Comparison of ENCODE assay signal across 11 mouse cellular contexts in genomic region chr17:6744366-6744765, GRCm38 (mm10). TPM values are rescaled to one million over a fixed set of nuclear protein-coding genes. Genes with fewer than 3 reads are reported as not detected.
DNase-seq lines count a peak whose midpoint lies in the region; ATAC-seq and TF ChIP-seq lines count a peak whose summit lies in the region.
"Had no signal": no experiment of that assay in that cellular context is flagged by ENCODE, and none has a peak within 500 bp of the region (broad histone marks: within the 10 kb centered on the region; RNA-seq: fewer than 3 reads in every experiment).

No protein-coding gene starts in this region.

- no peak overlapping the region for H3K4me3 ChIP-seq in heart, postnatal 0 days (ENCODE audit: low read depth, low read length)
- no peak overlapping the region for H3K4me3 ChIP-seq in heart, embryonic 12.5 days
- no peak overlapping the region for H3K4me3 ChIP-seq in stomach, embryonic 16.5 days (replicated peaks; ENCODE audit: low read length)
- no peak overlapping the region for H3K4me3 ChIP-seq in stomach, postnatal 0 days (ENCODE audit: low read depth, low read length)
- no peak overlapping the region for H3K4me3 ChIP-seq in hindbrain, postnatal 0 days (ENCODE audit: low read length)
- H3K4me3 ChIP-seq in small intestine, adult 2 months (ENCODE audit: low read depth, low read length), result no peak overlapping the region
- H3K4me3 ChIP-seq: midbrain, embryonic 12.5 days had no signal

- no peak for TF ChIP-seq POLR2A in small intestine, adult 2 months (IDR thresholded peaks at IDR 0.05; ENCODE audit: low read depth, low read length)

- no peak for TF ChIP-seq EP300 in heart, postnatal 0 days (IDR thresholded peaks at IDR 0.05; ENCODE audit: low read depth)
- TF ChIP-seq EP300 in stomach, postnatal 0 days (optimal IDR thresholded peaks at IDR 0.05), result no peak

- DNase-seq in heart, postnatal 0 days (ENCODE audit: low spot score), result peak; percentile 1
- DNase-seq in stomach, postnatal 0 days (ENCODE audit: low spot score), result no peak
- DNase-seq in hindbrain, postnatal 0 days (ENCODE audit: low spot score), result no peak
- no peak for DNase-seq in frontal cortex, adult 2 months (ENCODE audit: extremely low spot score in 1 of 2, low spot score in 1 of 2)
- DNase-seq in ovary, postnatal 14 days (ENCODE audit: low spot score), result no peak
- DNase-seq: adrenal gland, postnatal 25 days; right cerebral cortex, adult 18-20 months had no signal

- WGBS in heart, postnatal 0 days, result 64% methylated on average over 9 of the region's 9 CpGs
- WGBS in heart, embryonic 12.5 days, result 67% methylated on average over 9 of the region's 9 CpGs
- WGBS in stomach, embryonic 16.5 days, result 78% methylated on average over 9 of the region's 9 CpGs
- WGBS in stomach, postnatal 0 days, result 71% methylated on average over 9 of the region's 9 CpGs
- WGBS in hindbrain, postnatal 0 days, result 53% methylated on average over 9 of the region's 9 CpGs
- 55% methylated on average over 9 of the region's 9 CpGs for WGBS in small intestine, adult 2 months

- no peak for ATAC-seq in heart, postnatal 0 days (ENCODE audit: insufficient read depth, low read depth)
- ATAC-seq in heart, embryonic 12.5 days (ENCODE audit: insufficient number of reproducible peaks, low FRiP score), result no peak
- no peak for ATAC-seq in stomach, embryonic 16.5 days (ENCODE audit: insufficient read depth, low FRiP score)
- no peak for ATAC-seq in stomach, postnatal 0 days (ENCODE audit: low FRiP score, low TSS enrichment)
- no peak for ATAC-seq in hindbrain, postnatal 0 days

- H3K36me3 ChIP-seq in heart, postnatal 0 days (replicated peaks; ENCODE audit: control insufficient read depth, insufficient read depth, low read length), result peaks cover 50% of the 10 kb centered on the region
- peaks cover 55% of the 10 kb centered on the region for H3K36me3 ChIP-seq in heart, embryonic 12.5 days
- H3K36me3 ChIP-seq in stomach, embryonic 16.5 days (ENCODE audit: control insufficient read depth, insufficient read depth, low read length), result peaks cover 10% of the 10 kb centered on the region; the same call in 1 of the 2 replicates
- peaks cover 17% of the 10 kb centered on the region for H3K36me3 ChIP-seq in stomach, postnatal 0 days (ENCODE audit: control insufficient read depth, insufficient read depth, low read length)
- H3K36me3 ChIP-seq in hindbrain, postnatal 0 days (ENCODE audit: insufficient read depth, low read length), result no peaks in the 10 kb centered on the region
- H3K36me3 ChIP-seq in small intestine, adult 2 months (ENCODE audit: control insufficient read depth, insufficient read depth, low read length), result peaks cover 95% of the 10 kb centered on the region

- H3K27ac ChIP-seq in heart, postnatal 0 days (ENCODE audit: low read depth), result peak overlapping the region; percentile 60; the same call in 1 of the 2 replicates
- H3K27ac ChIP-seq in heart, embryonic 12.5 days (ENCODE audit: poor library complexity, severe bottlenecking), result no peak overlapping the region
- H3K27ac ChIP-seq in stomach, embryonic 16.5 days (ENCODE audit: low read length), result peak overlapping the region; percentile 19; the same call in 1 of the 2 replicates
- no peak overlapping the region for H3K27ac ChIP-seq in stomach, postnatal 0 days (replicated peaks)
- 0 out of 2 replicates have a peak overlapping the region, but pooled peaks have one; percentile 65 for H3K27ac ChIP-seq in hindbrain, postnatal 0 days
- H3K27ac ChIP-seq in small intestine, adult 2 months (ENCODE audit: insufficient read depth, low read depth, low read length), result peak overlapping the region; percentile 0; the same call in 1 of the 2 replicates
- H3K27ac ChIP-seq: midbrain, embryonic 12.5 days had no signal

- H3K27me3 ChIP-seq in heart, postnatal 0 days (ENCODE audit: control insufficient read depth, insufficient read depth, low read length), result no peaks in the 10 kb centered on the region
- H3K27me3 ChIP-seq in heart, embryonic 12.5 days (replicated peaks), result no peaks in the 10 kb centered on the region
- no peaks in the 10 kb centered on the region for H3K27me3 ChIP-seq in stomach, embryonic 16.5 days (ENCODE audit: control insufficient read depth, insufficient read depth, low read length)
- H3K27me3 ChIP-seq in stomach, postnatal 0 days (ENCODE audit: control insufficient read depth, insufficient read depth, low read length), result no peaks in the 10 kb centered on the region
- H3K27me3 ChIP-seq in hindbrain, postnatal 0 days (ENCODE audit: insufficient read depth, low read length), result no peaks in the 10 kb centered on the region
- H3K27me3 ChIP-seq in small intestine, adult 2 months (ENCODE audit: control insufficient read depth, insufficient read depth, low read length), result no peaks in the 10 kb centered on the region

- H3K4me2 ChIP-seq in heart, postnatal 0 days (ENCODE audit: low read depth, low read length), result no peak overlapping the region
- no peak overlapping the region for H3K4me2 ChIP-seq in heart, embryonic 12.5 days
- no peak overlapping the region for H3K4me2 ChIP-seq in stomach, embryonic 16.5 days (ENCODE audit: low read depth, low read length)
- no peak overlapping the region for H3K4me2 ChIP-seq in stomach, postnatal 0 days (replicated peaks; ENCODE audit: low read depth)
- H3K4me2 ChIP-seq in hindbrain, postnatal 0 days (ENCODE audit: low read depth, low read length), result no peak overlapping the region
- H3K4me2 ChIP-seq: midbrain, embryonic 12.5 days had no signal

- H3K4me1 ChIP-seq in heart, postnatal 0 days (ENCODE audit: control insufficient read depth, insufficient read depth), result peaks cover 50% of the 10 kb centered on the region
- H3K4me1 ChIP-seq in heart, embryonic 12.5 days (replicated peaks), result peaks cover 63% of the 10 kb centered on the region
- H3K4me1 ChIP-seq in stomach, embryonic 16.5 days (ENCODE audit: control insufficient read depth, insufficient read depth, low read length), result peaks cover 17% of the 10 kb centered on the region
- H3K4me1 ChIP-seq in stomach, postnatal 0 days (replicated peaks; ENCODE audit: control insufficient read depth, insufficient read depth), result no peaks in the 10 kb centered on the region
- peaks cover 30% of the 10 kb centered on the region for H3K4me1 ChIP-seq in hindbrain, postnatal 0 days (ENCODE audit: insufficient read depth, low read length)
- H3K4me1 ChIP-seq in small intestine, adult 2 months (ENCODE audit: control insufficient read depth, insufficient read depth, insufficient read length, low read length), result peaks cover 21% of the 10 kb centered on the region

- TF ChIP-seq CTCF in heart, postnatal 0 days (IDR thresholded peaks at IDR 0.05; ENCODE audit: low read depth), result no peak
- no peak for TF ChIP-seq CTCF in stomach, postnatal 0 days (IDR thresholded peaks at IDR 0.05; ENCODE audit: low read depth)
- no peak for TF ChIP-seq CTCF in hindbrain, postnatal 0 days (IDR thresholded peaks at IDR 0.05; ENCODE audit: low read depth)
- TF ChIP-seq CTCF in small intestine, adult 2 months (IDR thresholded peaks at IDR 0.05; ENCODE audit: extremely low read depth, insufficient read length, insufficient replicate concordance, low read depth, low read length), result no peak

- H3K9ac ChIP-seq in heart, postnatal 0 days (replicated peaks; ENCODE audit: low read depth, low read length), result no peak overlapping the region
- H3K9ac ChIP-seq in heart, embryonic 12.5 days, result no peak overlapping the region
- H3K9ac ChIP-seq in stomach, embryonic 16.5 days (ENCODE audit: low read length), result no peak overlapping the region
- H3K9ac ChIP-seq in stomach, postnatal 0 days (ENCODE audit: low read length), result no peak overlapping the region
- no peak overlapping the region for H3K9ac ChIP-seq in hindbrain, postnatal 0 days (replicated peaks; ENCODE audit: low read length)
- H3K9ac ChIP-seq: midbrain, embryonic 12.5 days had no signal

- no peaks in the 10 kb centered on the region for H3K9me3 ChIP-seq in heart, postnatal 0 days (replicated peaks; ENCODE audit: control insufficient read depth, low read length)
- no peaks in the 10 kb centered on the region for H3K9me3 ChIP-seq in heart, embryonic 12.5 days (replicated peaks)
- H3K9me3 ChIP-seq in stomach, embryonic 16.5 days (replicated peaks; ENCODE audit: control insufficient read depth, low read length), result no peaks in the 10 kb centered on the region
- H3K9me3 ChIP-seq in stomach, postnatal 0 days (ENCODE audit: control insufficient read depth, low read length), result no peaks in the 10 kb centered on the region
- H3K9me3 ChIP-seq in hindbrain, postnatal 0 days (ENCODE audit: low read length), result no peaks in the 10 kb centered on the region
- H3K9me3 ChIP-seq: midbrain, embryonic 12.5 days had no signal

RNA-seq across cellular contexts. Expression of gene Ezr, which starts 38.2 kb away (rescaled TPM):
- total RNA-seq in heart, postnatal 0 days (2014; rRNA removed; ENCODE audit: low replicate concordance), result 91.3 and 103 TPM in 2 replicates
- 126 and 141 TPM in 2 replicates for polyA plus RNA-seq in heart, postnatal 0 days (2015; fragmentation: Nextera tagmentation; extraction: Ambion mirVana)
- polyA plus RNA-seq in heart, embryonic 12.5 days (2016; fragmentation: Nextera tagmentation; extraction: Ambion mirVana), result 119 and 124 TPM in 2 replicates
- 266 and 335 TPM in 2 replicates for polyA plus RNA-seq in stomach, embryonic 16.5 days (2015; fragmentation: Nextera tagmentation; extraction: Ambion mirVana)
- 289 and 299 TPM in 2 replicates for polyA plus RNA-seq in stomach, postnatal 0 days (2015; fragmentation: Nextera tagmentation; extraction: Ambion mirVana)
- total RNA-seq in hindbrain, postnatal 0 days (2014; rRNA removed), result 44.7 and 52.6 TPM in 2 replicates
- 62.4 and 72.7 TPM in 2 replicates for polyA plus RNA-seq in hindbrain, postnatal 0 days (2015; fragmentation: Nextera tagmentation; extraction: Ambion mirVana)
- polyA plus RNA-seq in small intestine, adult 2 months (2012; rRNA removed), result 95.0 and 368 TPM in 2 replicates
- 49.8 and 53.9 TPM in 2 replicates for polyA plus RNA-seq in frontal cortex, adult 2 months (2012; rRNA removed)

Comparison
In these comparisons a context has a peak if more than half of its experiments do, and no peak if none do; other contexts are left out.
1. H3K27ac ChIP-seq: peak in heart, postnatal 0 days (single experiment), stomach, embryonic 16.5 days (single experiment), hindbrain, postnatal 0 days (single experiment) and small intestine, adult 2 months (single experiment); none in heart, embryonic 12.5 days (single experiment) and stomach, postnatal 0 days (single experiment).